Mouse (Mus musculus) gastrocnemius, postnatal 25 days (tissue): ENCODE measurements around the gene Bcl11b. TPM values are rescaled to one million over a fixed set of nuclear protein-coding genes. Genes with fewer than 3 reads are reported as not detected.

Experiments
- DNase-seq: peaks from one replicate; pipeline ENCODE4 v3.0.0; 2022
- long read RNA-seq, 2 experiments: library from polyadenylated mRNA; stranded (forward); transcript quantifications; one replicate each; pipeline ENCODE4 v2.0.0; 2021
- total RNA-seq, 2 experiments: library from RNA; stranded (reverse); gene quantifications; 1 replicate in 1 of 2; 2 replicates in 1 of 2; pipeline ENCODE4 v1.2.3; 2021

Bcl11b gene
- under 1 TPM in 1 of 2 experiments, not detected in 1; 0.27 TPM for total RNA-seq
- long read RNA-seq, experiment 1, result 0 reads
- long read RNA-seq, experiment 2, result 0 reads

- DNase-seq, result no peak
Observed at GRCm38 (mm10) chr12:108003483-108003882, at the start of gene Bcl11b. Gene Bcl11b (minus strand): TSS chr12:108003602.

GRCm38 (mm10) chr12:108050996-108051395 is 47.6 kb upstream of the Bcl11b start:
- no peak for DNase-seq

GRCm38 (mm10) chr12:108049625-108050024 is 46.2 kb upstream of the Bcl11b start:
- peak; percentile 27 for DNase-seq

GRCm38 (mm10) chr12:108042239-108042571 is 38.8 kb upstream of the Bcl11b start:
- DNase-seq, result no peak

- peak; percentile 37 for DNase-seq
Observed at GRCm38 (mm10) chr12:108041571-108042238, 38.3 kb upstream of the Bcl11b start.

- DNase-seq, result no peak
Observed at GRCm38 (mm10) chr12:108037446-108037845, 34.0 kb upstream of the Bcl11b start.

- no peak for DNase-seq
Observed at GRCm38 (mm10) chr12:108035412-108036078, 32.1 kb upstream of the Bcl11b start.

GRCm38 (mm10) chr12:108022835-108023615 is 19.6 kb upstream of the Bcl11b start:
- no peak for DNase-seq

- DNase-seq, result no peak
Observed at GRCm38 (mm10) chr12:108012003-108012402, 8.6 kb upstream of the Bcl11b start.

GRCm38 (mm10) chr12:108010346-108010745 is 6.9 kb upstream of the Bcl11b start:
- no peak for DNase-seq

GRCm38 (mm10) chr12:108009156-108009555 is 5.8 kb upstream of the Bcl11b start:
- no peak for DNase-seq

- peak; percentile 42 for DNase-seq
Observed at GRCm38 (mm10) chr12:108005816-108006626, 2.6 kb upstream of the Bcl11b start.

- no peak for DNase-seq
Observed at GRCm38 (mm10) chr12:108005488-108005800, 2.0 kb upstream of the Bcl11b start.

- no peak for DNase-seq
Observed at GRCm38 (mm10) chr12:108004701-108005487, 1.5 kb upstream of the Bcl11b start.

- peak; percentile 21 for DNase-seq
Observed at GRCm38 (mm10) chr12:108003928-108004327, 526 bp upstream of the Bcl11b start.

- no peak for DNase-seq
Observed at GRCm38 (mm10) chr12:108002436-108003189, 789 bp downstream of the Bcl11b start.

- DNase-seq, result no peak
Observed at GRCm38 (mm10) chr12:108001652-108002340, 1.6 kb downstream of the Bcl11b start.

- no peak for DNase-seq
Observed at GRCm38 (mm10) chr12:108000715-108001080, 2.7 kb downstream of the Bcl11b start.

GRCm38 (mm10) chr12:107999751-108000714 is 3.4 kb downstream of the Bcl11b start:
- no peak for DNase-seq
